Mouse (Mus musculus) thymus, postnatal 14 days (tissue): ENCODE measurements around the gene Dact1.
A peak's percentile ranks its signal among the peaks of the same experiment; 100 is the strongest.

Experiments used
- DNase-seq: peaks from one replicate; pipeline ENCODE4 v3.0.0; 2021

Gene Dact1

GRCm38 (mm10) chr12:71309581-71310067 lies at the start of gene Dact1:
Gene Dact1, plus strand, starts transcription at chr12:71309884.
- DNase-seq, result peak; percentile 70

GRCm38 (mm10) chr12:71264211-71264610 lies 45.5 kb upstream of the Dact1 start:
- no peak for DNase-seq

GRCm38 (mm10) chr12:71269367-71269766 lies 40.3 kb upstream of the Dact1 start:
- DNase-seq, result no peak

GRCm38 (mm10) chr12:71271131-71271530 lies 38.6 kb upstream of the Dact1 start:
- no peak for DNase-seq

GRCm38 (mm10) chr12:71274519-71275237 lies 35.0 kb upstream of the Dact1 start:
- DNase-seq, result peak; percentile 67

- DNase-seq, result no peak
These were observed 33.6 kb upstream of the Dact1 start for GRCm38 (mm10) chr12:71275906-71276595.

GRCm38 (mm10) chr12:71279521-71280262 lies 30.0 kb upstream of the Dact1 start:
- DNase-seq, result no peak

GRCm38 (mm10) chr12:71281201-71281768 lies 28.4 kb upstream of the Dact1 start:
- DNase-seq, result no peak

- no peak for DNase-seq
These were observed 24.3 kb upstream of the Dact1 start for GRCm38 (mm10) chr12:71285399-71285798.

- no peak for DNase-seq
These were observed 19.2 kb upstream of the Dact1 start for GRCm38 (mm10) chr12:71290460-71290859.

GRCm38 (mm10) chr12:71293960-71294942 lies 15.4 kb upstream of the Dact1 start:
- DNase-seq, result peak; percentile 50

- no peak for DNase-seq
These were observed 12.7 kb upstream of the Dact1 start for GRCm38 (mm10) chr12:71296849-71297535.

GRCm38 (mm10) chr12:71310068-71310931 lies 616 bp downstream of the Dact1 start:
- DNase-seq, result peak; percentile 38

- DNase-seq, result peak; percentile 29
These were observed 1.7 kb downstream of the Dact1 start for GRCm38 (mm10) chr12:71311237-71311887.

- no peak for DNase-seq
These were observed 8.6 kb downstream of the Dact1 start for GRCm38 (mm10) chr12:71318239-71318638.

GRCm38 (mm10) chr12:71319536-71319935 lies 9.9 kb downstream of the Dact1 start:
- no peak for DNase-seq

- DNase-seq, result no peak
These were observed 23.0 kb downstream of the Dact1 start for GRCm38 (mm10) chr12:71332646-71333045.

GRCm38 (mm10) chr12:71333561-71333960 lies 23.9 kb downstream of the Dact1 start:
- DNase-seq, result no peak

GRCm38 (mm10) chr12:71337025-71337582 lies 27.4 kb downstream of the Dact1 start:
- no peak for DNase-seq
